Mouse (Mus musculus): ENCODE results near the gene Ripor3. TPM values are rescaled to one million over a fixed set of nuclear protein-coding genes. Genes with fewer than 3 reads are reported as not detected.

Gene Ripor3
- polyA plus RNA-seq, 1 experiment from 2014 or later, result 2.1 TPM

DNA sequence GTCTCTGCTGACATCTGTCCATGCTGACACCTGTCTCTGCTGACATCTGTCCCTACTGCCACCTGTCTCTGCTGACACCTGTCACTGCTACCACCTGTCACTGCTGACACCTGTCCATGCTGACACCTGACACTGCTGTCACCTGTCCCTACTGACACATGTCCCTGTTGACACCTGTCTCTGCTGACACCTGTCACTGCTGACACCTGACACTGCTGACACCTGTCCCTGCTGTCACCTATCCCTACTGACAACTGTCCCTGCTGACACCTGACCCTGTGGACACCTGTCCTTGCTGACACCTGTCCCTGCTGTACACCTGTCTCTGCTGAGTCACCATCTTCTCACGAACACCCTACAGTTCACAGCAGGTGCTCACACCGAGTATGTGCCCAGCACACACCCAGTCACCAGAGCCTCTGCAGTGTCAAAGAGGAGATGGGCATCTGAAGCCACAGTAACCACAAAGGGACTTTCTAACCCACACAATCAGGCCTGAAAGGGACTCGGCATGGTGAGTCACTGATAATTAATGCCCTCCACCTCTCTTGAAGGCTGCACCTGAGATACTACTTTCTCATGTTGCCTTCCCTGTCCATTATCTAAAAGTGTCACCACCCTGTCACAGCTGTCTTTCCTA, 13.5 kb upstream of the Ripor3 start:
- Histone ChIP-seq H3K36me3 (ENCODE audit: control insufficient read depth, insufficient read depth, low read length) (no peaks in the 10 kb centered on the region), H3K27me3 (ENCODE audit: control insufficient read depth, insufficient read depth, low read length) (no peaks in the 10 kb centered on the region), H3K4me2 (no peak overlapping the region), H3K9ac (ENCODE audit: low read depth, low read length) (no peak overlapping the region), H3K4me1 (ENCODE audit: control insufficient read depth, insufficient read depth, low read length) (peaks cover 5% of the 10 kb centered on the region; the same call in 1 of the 2 replicates), H3K9me3 (replicated peaks; ENCODE audit: control insufficient read depth, low read length) (no peaks in the 10 kb centered on the region), H3K4me3 (ENCODE audit: low read depth, low read length) (no peak overlapping the region), H3K27ac (ENCODE audit: low read depth, low read length) (no peak overlapping the region)
- WGBS (ENCODE audit: insufficient replicate concordance), result 72% methylated on average over 3 of the region's 3 CpGs
- no peak for ATAC-seq (replicated peaks; ENCODE audit: insufficient number of reproducible peaks, low FRiP score, low TSS enrichment)

DNA sequence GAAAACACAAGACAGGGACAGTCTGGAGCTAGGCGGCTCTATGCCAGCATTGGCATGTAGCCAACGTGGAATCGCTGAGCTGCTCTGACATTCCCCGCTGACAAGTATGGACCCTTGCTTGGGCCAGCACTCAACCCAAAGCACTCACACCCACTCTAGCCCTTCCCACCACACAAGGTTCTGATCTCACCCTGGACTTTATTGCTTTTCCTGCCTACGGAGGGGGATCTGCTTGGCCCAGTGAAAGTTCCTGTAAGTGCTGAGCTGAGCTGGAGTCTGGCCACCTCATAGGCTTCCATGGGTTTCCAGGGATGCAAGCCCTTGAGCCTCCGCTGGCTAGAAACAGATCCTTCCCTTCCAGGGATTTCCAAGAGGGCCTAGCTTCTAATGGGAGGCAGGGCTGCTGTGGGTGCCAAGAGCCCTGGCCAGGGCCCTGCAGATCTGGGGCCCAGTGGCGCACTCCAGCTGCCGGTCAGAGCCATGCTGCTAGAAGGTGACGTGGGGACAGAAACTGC, 8.8 kb upstream of the Ripor3 start:
- Histone ChIP-seq H3K4me1 (ENCODE audit: control insufficient read depth, insufficient read depth, low read length) (peaks cover 5% of the 10 kb centered on the region), H3K27ac (ENCODE audit: low read depth, low read length) (no peak overlapping the region), H3K27me3 (ENCODE audit: control insufficient read depth, insufficient read depth, low read length) (no peaks in the 10 kb centered on the region), H3K4me3 (ENCODE audit: low read depth, low read length) (no peak overlapping the region), H3K9ac (ENCODE audit: low read depth, low read length) (no peak overlapping the region), H3K9me3 (replicated peaks; ENCODE audit: control insufficient read depth, low read length) (no peaks in the 10 kb centered on the region), H3K36me3 (ENCODE audit: control insufficient read depth, insufficient read depth, low read length) (no peaks in the 10 kb centered on the region), H3K4me2 (no peak overlapping the region)
- 79% methylated on average over 9 of the region's 9 CpGs for WGBS (ENCODE audit: insufficient replicate concordance)
- ATAC-seq (replicated peaks; ENCODE audit: insufficient number of reproducible peaks, low FRiP score, low TSS enrichment), result no peak; the same call in 1 of the 2 replicates

GRCm38 (mm10) chr2:168016951-168017391, 6.6 kb upstream of the Ripor3 start:
- no peak for ATAC-seq (replicated peaks; ENCODE audit: insufficient number of reproducible peaks, low FRiP score, low TSS enrichment)
- no peaks in the 10 kb centered on the region for H3K36me3 ChIP-seq (ENCODE audit: control insufficient read depth, insufficient read depth, low read length)
- H3K4me3 ChIP-seq (ENCODE audit: low read depth, low read length), result no peak overlapping the region
- H3K9me3 ChIP-seq (replicated peaks; ENCODE audit: control insufficient read depth, low read length), result no peaks in the 10 kb centered on the region
- no peak overlapping the region for H3K9ac ChIP-seq (ENCODE audit: low read depth, low read length)
- no peak overlapping the region for H3K27ac ChIP-seq (ENCODE audit: low read depth, low read length)
- peaks cover 5% of the 10 kb centered on the region for H3K4me1 ChIP-seq (ENCODE audit: control insufficient read depth, insufficient read depth, low read length)
- 40% methylated on average over 5 of the region's 5 CpGs for WGBS (ENCODE audit: insufficient replicate concordance)
- H3K4me2 ChIP-seq, result no peak overlapping the region
- no peaks in the 10 kb centered on the region for H3K27me3 ChIP-seq (ENCODE audit: control insufficient read depth, insufficient read depth, low read length)

GRCm38 (mm10) chr2:168010893-168011292, 475 bp upstream of the Ripor3 start:
- Histone ChIP-seq H3K9me3 (replicated peaks; ENCODE audit: control insufficient read depth, low read length) (no peaks in the 10 kb centered on the region), H3K27ac (ENCODE audit: low read depth, low read length) (no peak overlapping the region), H3K36me3 (ENCODE audit: control insufficient read depth, insufficient read depth, low read length) (no peaks in the 10 kb centered on the region), H3K27me3 (ENCODE audit: control insufficient read depth, insufficient read depth, low read length) (no peaks in the 10 kb centered on the region), H3K4me3 (ENCODE audit: low read depth, low read length) (no peak overlapping the region), H3K4me1 (ENCODE audit: control insufficient read depth, insufficient read depth, low read length) (peaks cover 20% of the 10 kb centered on the region), H3K4me2 (no peak overlapping the region), H3K9ac (ENCODE audit: low read depth, low read length) (no peak overlapping the region)
- no peak for ATAC-seq (replicated peaks; ENCODE audit: insufficient number of reproducible peaks, low FRiP score, low TSS enrichment)
- WGBS (ENCODE audit: insufficient replicate concordance), result 39% methylated on average over 11 of the region's 11 CpGs

DNA sequence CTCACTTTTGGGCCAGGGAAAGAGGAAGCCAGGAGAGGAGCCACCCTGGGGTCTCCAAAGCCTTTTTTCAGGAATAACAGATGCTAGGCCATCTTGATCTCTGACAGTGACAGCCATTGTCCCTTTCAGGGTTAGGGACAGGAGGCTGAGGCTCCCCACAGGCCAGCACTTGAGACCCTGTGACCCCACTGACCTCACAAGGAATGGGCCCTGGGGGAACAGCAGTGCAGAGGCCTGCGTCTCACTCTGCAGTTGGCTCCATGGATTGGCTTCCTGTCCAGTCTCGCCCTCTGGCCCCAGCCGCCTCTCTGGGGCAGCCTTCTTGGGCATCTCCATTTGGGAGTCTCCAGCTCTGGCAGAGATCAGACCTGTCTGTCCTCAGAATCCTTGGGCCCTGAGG, 2.3 kb downstream of the Ripor3 start:
- no peaks in the 10 kb centered on the region for H3K9me3 ChIP-seq (replicated peaks; ENCODE audit: control insufficient read depth, low read length)
- ATAC-seq (replicated peaks; ENCODE audit: insufficient number of reproducible peaks, low FRiP score, low TSS enrichment), result no peak
- H3K27me3 ChIP-seq (ENCODE audit: control insufficient read depth, insufficient read depth, low read length), result no peaks in the 10 kb centered on the region
- H3K27ac ChIP-seq (ENCODE audit: low read depth, low read length), result no peak overlapping the region
- no peak overlapping the region for H3K4me3 ChIP-seq (ENCODE audit: low read depth, low read length)
- H3K36me3 ChIP-seq (ENCODE audit: control insufficient read depth, insufficient read depth, low read length), result no peaks in the 10 kb centered on the region
- H3K4me1 ChIP-seq (ENCODE audit: control insufficient read depth, insufficient read depth, low read length), result peaks cover 23% of the 10 kb centered on the region
- H3K9ac ChIP-seq (ENCODE audit: low read depth, low read length), result no peak overlapping the region
- 80% methylated on average over 3 of the region's 3 CpGs for WGBS (ENCODE audit: insufficient replicate concordance)
- H3K4me2 ChIP-seq, result no peak overlapping the region

DNA sequence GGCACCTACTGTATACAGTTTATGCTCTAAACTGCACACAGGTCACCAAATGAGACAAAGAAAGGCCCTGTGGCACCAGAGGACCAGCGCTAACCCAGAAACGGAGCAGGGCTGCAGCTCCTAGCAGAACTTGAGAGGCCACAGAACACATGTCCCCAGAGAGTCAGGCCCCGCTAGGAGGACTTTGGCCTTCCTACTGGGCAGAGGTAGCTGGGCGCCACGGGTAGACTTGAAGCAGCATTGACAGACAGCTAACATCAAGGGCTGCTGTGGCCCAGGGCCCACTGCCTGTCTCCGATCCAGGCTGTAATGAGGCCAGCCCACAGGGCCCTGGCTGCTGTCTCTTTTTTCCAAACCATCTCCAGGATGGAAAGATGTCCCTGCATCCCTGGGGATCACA, 3.9 kb downstream of the Ripor3 start:
- Histone ChIP-seq H3K4me1 (ENCODE audit: control insufficient read depth, insufficient read depth, low read length) (peaks cover 23% of the 10 kb centered on the region), H3K9ac (ENCODE audit: low read depth, low read length) (no peak overlapping the region), H3K4me2 (no peak overlapping the region), H3K9me3 (replicated peaks; ENCODE audit: control insufficient read depth, low read length) (no peaks in the 10 kb centered on the region), H3K4me3 (ENCODE audit: low read depth, low read length) (no peak overlapping the region), H3K27me3 (ENCODE audit: control insufficient read depth, insufficient read depth, low read length) (no peaks in the 10 kb centered on the region), H3K36me3 (ENCODE audit: control insufficient read depth, insufficient read depth, low read length) (0 out of 2 replicates have a peak, but pooled peaks cover 2% of the 10 kb centered on the region), H3K27ac (ENCODE audit: low read depth, low read length) (no peak overlapping the region; the same call in 1 of the 2 replicates)
- WGBS (ENCODE audit: insufficient replicate concordance), result 79% methylated on average over 6 of the region's 6 CpGs
- no peak for ATAC-seq (replicated peaks; ENCODE audit: insufficient number of reproducible peaks, low FRiP score, low TSS enrichment)

GRCm38 (mm10) chr2:168005616-168006015, 4.8 kb downstream of the Ripor3 start:
- Histone ChIP-seq H3K27ac (ENCODE audit: low read depth, low read length) (no peak overlapping the region), H3K4me1 (ENCODE audit: control insufficient read depth, insufficient read depth, low read length) (peaks cover 18% of the 10 kb centered on the region), H3K36me3 (ENCODE audit: control insufficient read depth, insufficient read depth, low read length) (0 out of 2 replicates have a peak, but pooled peaks cover 2% of the 10 kb centered on the region), H3K9ac (ENCODE audit: low read depth, low read length) (no peak overlapping the region), H3K4me3 (ENCODE audit: low read depth, low read length) (no peak overlapping the region), H3K4me2 (no peak overlapping the region), H3K9me3 (replicated peaks; ENCODE audit: control insufficient read depth, low read length) (no peaks in the 10 kb centered on the region; the same call in 1 of the 2 replicates), H3K27me3 (ENCODE audit: control insufficient read depth, insufficient read depth, low read length) (no peaks in the 10 kb centered on the region)
- ATAC-seq (replicated peaks; ENCODE audit: insufficient number of reproducible peaks, low FRiP score, low TSS enrichment), result no peak
- WGBS (ENCODE audit: insufficient replicate concordance), result 31% methylated on average over 3 of the region's 3 CpGs

- Histone ChIP-seq H3K27me3 (ENCODE audit: control insufficient read depth, insufficient read depth, low read length) (no peaks in the 10 kb centered on the region), H3K9me3 (replicated peaks; ENCODE audit: control insufficient read depth, low read length) (no peaks in the 10 kb centered on the region; the same call in 1 of the 2 replicates), H3K9ac (ENCODE audit: low read depth, low read length) (no peak overlapping the region), H3K27ac (ENCODE audit: low read depth, low read length) (no peak overlapping the region), H3K4me1 (ENCODE audit: control insufficient read depth, insufficient read depth, low read length) (peaks cover 12% of the 10 kb centered on the region), H3K4me2 (no peak overlapping the region), H3K36me3 (ENCODE audit: control insufficient read depth, insufficient read depth, low read length) (0 out of 2 replicates have a peak, but pooled peaks cover 2% of the 10 kb centered on the region), H3K4me3 (ENCODE audit: low read depth, low read length) (no peak overlapping the region)
- ATAC-seq (replicated peaks; ENCODE audit: insufficient number of reproducible peaks, low FRiP score, low TSS enrichment), result no peak
- WGBS (ENCODE audit: insufficient replicate concordance), result 96% methylated on average over 3 of the region's 3 CpGs
Measured at GRCm38 (mm10) chr2:168005005-168005404, 5.4 kb downstream of the Ripor3 start.

DNA sequence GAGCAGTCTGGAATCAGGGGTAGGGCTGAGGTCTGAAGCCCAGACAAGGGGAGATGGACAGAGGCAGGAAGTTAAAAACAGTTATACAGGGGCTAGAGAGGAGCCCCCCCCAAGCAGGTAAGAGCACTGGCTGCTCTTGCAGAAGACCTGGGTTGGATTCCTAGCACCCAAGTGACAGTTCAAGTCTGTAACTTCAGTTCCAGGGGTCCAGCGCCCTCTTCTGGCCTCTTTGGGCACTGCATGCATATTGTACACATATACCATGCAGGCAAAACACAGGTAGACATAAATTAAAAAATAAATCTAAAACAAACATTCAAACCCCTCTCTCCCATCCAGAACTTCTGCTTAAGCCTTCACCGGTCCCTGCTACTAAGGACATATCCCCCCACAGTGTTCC, 6.0 kb downstream of the Ripor3 start:
- no peak overlapping the region for H3K27ac ChIP-seq (ENCODE audit: low read depth, low read length)

More for the DNA sequence above, 6.0 kb downstream of the Ripor3 start:
- Histone ChIP-seq H3K9ac (ENCODE audit: low read depth, low read length) (no peak overlapping the region), H3K4me2 (no peak overlapping the region), H3K4me1 (ENCODE audit: control insufficient read depth, insufficient read depth, low read length) (peaks cover 9% of the 10 kb centered on the region), H3K27me3 (ENCODE audit: control insufficient read depth, insufficient read depth, low read length) (no peaks in the 10 kb centered on the region), H3K4me3 (ENCODE audit: low read depth, low read length) (no peak overlapping the region), H3K9me3 (replicated peaks; ENCODE audit: control insufficient read depth, low read length) (no peaks in the 10 kb centered on the region; the same call in 1 of the 2 replicates), H3K36me3 (ENCODE audit: control insufficient read depth, insufficient read depth, low read length) (0 out of 2 replicates have a peak, but pooled peaks cover 2% of the 10 kb centered on the region)
- WGBS (ENCODE audit: insufficient replicate concordance), result 40% methylated on average over 2 of the region's 2 CpGs
- ATAC-seq (replicated peaks; ENCODE audit: insufficient number of reproducible peaks, low FRiP score, low TSS enrichment), result no peak

All from heart, embryonic 11.5 days (tissue).